Mouse (Mus musculus): ENCODE results near the gene Sytl1.

Sytl1 gene

DNA sequence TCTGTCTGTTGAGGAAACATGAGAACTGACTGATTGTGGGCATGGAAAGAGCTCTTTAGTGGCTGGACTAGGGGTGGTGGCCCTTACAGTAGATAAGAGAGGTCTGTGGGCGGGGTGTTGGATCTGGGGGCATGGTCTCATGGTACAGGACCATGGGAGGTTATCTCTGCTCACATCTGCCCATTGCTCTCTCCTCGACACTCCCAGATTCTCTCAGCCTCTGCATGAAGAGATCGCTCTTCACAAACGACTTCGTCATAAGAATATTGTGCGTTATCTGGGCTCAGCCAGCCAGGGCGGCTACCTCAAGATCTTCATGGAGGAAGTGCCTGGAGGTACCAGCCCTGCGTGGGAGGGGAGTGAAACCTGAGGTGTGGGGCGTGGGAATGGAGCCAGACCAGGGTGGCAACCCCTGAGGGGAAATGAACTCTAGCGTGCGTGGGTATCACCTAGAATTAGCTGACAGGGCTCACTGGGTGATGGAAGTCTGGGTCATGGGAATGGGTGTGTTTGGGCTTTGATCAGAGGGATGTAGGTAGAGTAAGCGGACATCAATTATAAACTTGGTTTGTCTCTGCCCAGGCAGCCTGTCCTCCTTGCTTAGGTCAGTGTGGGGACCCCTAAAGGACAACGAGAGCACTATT lies 15.0 kb downstream of the Sytl1 start:
- no peak for DNase-seq (ENCODE audit: extremely low spot score, low spot score)

DNA sequence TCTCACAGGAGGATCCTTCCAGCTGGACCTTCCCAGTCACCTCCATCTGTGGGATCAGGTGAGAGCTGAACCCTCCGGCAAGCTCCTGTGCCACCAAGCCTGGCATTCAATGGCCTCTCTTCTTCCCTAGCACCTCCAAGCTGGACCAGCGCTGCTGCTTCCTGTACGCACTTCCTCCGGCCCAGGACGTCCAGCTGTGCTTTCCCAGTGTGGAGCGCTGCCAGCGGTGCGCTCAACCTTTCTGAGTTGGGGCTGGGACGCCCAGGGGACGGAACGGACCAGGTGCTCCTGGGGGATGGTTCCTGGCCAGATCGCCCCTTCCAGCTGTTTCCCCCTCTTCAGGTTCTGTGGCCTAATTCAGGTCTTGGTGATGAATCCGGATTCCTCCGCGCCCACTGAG lies 15.8 kb downstream of the Sytl1 start:
- DNase-seq (ENCODE audit: extremely low spot score, low spot score), result no peak

- DNase-seq (ENCODE audit: extremely low spot score, low spot score), result no peak
These were observed 18.6 kb downstream of the Sytl1 start for GRCm38 (mm10) chr4:133244289-133244688.

DNA sequence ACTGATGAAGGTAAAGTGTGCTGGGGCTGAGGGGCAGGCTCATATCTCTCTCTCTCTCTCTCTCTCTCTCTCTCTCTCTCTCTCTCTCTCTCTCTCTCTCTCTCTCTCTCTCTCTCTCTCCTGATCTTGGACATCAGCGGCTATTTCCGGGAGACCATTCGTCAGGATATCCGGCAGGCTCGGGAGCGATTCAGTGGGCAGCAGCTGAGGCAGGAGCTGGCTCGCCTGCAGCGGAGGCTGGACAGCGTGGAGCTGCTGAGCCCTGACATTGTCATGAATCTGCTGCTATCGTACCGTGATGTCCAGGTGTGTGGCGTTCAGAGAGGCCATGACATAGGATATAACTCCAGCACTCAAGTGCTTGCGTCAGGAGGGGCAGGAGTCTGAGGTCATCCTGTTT lies 19.4 kb downstream of the Sytl1 start:
- no peak for DNase-seq (ENCODE audit: extremely low spot score, low spot score)

DNA sequence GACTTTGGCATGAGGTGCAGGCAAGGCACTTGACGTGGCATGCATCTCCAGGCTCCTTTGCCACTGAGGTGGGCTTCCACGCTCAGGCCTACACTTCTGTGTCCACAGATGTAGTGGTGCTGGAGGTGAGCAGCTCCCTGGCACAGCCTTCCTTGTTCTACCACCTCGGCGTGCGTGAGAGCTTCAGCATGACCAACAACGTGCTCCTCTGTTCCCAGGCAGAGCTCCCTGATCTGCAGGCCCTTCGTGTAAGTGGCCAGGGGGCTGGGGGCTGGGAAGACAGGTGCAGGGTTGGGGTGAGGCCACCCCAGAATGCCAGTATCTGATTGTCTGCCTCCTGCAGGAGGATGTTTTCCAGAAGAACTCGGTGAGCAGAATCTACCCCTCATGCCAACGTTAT lies 20.2 kb downstream of the Sytl1 start:
- no peak for DNase-seq (ENCODE audit: extremely low spot score, low spot score)

- DNase-seq (ENCODE audit: extremely low spot score, low spot score), result no peak
These were observed 21.0 kb downstream of the Sytl1 start for GRCm38 (mm10) chr4:133241910-133242309.

DNA sequence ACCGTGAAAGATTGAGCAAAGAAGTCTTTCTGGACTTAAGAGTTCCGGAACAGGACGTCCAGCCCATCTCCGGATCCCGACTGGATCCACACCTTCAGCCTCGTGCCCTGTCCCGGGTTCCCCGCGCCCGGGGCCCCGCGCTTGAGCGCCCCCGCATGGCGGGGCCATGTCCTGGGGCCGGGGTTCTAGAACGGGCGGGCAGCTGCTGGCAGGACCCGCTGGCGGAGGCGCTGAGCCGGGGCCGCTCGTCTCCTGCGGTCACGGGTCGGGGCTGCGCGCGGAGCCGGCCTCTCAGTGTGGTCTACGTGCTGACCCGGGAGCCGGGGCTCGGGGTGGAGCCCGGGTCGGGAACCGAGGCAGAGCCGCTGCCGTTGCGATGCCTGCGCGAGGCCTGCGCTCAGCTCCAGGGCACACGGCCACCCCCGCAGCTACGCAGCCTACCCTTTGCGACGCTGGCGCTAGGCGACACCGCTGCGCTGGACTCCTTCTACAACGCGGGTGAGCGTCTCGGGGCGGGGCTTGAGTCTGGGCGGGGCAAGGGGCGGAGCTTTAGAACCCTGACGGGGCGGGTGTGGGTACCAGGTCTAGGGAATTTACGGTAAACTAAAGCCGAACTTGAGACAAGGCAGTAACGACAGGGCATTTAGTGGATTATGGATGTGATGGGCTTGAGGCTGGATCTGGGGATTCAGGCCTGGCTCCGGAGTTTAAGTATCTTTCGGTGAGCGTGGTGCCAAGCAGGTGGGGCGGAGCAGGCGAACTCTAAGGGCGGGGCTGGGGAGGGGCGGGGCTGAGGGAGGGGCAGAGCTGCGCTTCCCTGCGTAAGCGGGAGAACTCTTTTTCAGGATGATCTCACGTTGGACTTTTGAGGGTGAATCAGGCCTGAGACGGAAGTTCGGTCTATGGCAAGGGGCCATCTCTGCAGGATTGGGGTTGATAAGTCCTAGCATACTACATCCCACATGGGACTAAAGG lies 21.7 kb downstream of the Sytl1 start:
- peak; percentile 96 for DNase-seq (ENCODE audit: extremely low spot score, low spot score)

DNA sequence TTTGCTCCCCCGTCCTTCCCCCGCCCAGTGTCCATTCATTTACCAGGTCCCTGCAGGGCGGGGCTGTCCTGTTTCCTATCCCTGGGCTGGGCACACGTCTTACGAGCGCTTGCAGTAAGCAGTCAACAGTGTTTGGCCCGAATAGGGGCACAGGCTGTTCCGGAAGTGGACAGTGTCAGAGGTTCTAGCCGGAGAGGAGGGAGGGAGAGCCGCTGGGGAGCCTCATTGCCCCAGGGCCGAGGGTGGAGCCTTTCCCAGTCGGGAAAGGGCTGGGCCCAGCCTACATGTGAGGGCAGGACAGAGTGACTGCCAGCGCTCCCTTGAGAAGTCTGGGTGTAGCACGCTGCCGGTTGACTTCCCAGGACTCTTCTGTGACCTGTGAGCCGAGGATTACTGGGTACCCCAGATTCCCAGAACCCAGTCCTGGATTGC lies 22.4 kb downstream of the Sytl1 start, which contains the start of gene Map3k6:
Gene Map3k6 (plus strand): TSS at position 329 of the 432 bp plus-strand sequence.
- DNase-seq (ENCODE audit: extremely low spot score, low spot score), result peak; percentile 48

GRCm38 (mm10) chr4:133237911-133238310 lies 25.0 kb downstream of the Sytl1 start:
- no peak for DNase-seq (ENCODE audit: extremely low spot score, low spot score)

DNA sequence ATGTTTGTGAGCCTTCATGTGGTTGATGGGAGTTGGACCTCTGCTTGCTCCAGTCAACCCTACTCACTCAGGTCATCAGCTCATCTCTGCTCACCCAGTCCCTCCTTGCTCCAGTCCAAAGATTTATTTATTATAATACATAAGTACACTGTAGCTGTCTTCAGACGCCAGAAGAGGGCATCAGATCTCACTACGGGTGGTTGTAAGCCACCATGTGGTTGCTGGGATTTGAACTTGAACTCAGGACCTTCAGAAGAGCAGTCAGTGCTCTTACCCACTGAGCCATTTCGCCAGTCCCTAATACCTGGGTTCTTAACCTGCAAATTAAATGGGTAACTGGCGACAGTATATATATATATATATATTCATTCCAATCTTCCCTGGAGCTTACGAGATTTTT lies 27.5 kb downstream of the Sytl1 start:
- no peak for DNase-seq (ENCODE audit: extremely low spot score, low spot score)

- no peak for DNase-seq (ENCODE audit: extremely low spot score, low spot score)
These were observed 28.1 kb downstream of the Sytl1 start for GRCm38 (mm10) chr4:133234771-133235170.

GRCm38 (mm10) chr4:133233285-133233976 lies 29.5 kb downstream of the Sytl1 start:
- no peak for DNase-seq (ENCODE audit: extremely low spot score, low spot score)

DNA sequence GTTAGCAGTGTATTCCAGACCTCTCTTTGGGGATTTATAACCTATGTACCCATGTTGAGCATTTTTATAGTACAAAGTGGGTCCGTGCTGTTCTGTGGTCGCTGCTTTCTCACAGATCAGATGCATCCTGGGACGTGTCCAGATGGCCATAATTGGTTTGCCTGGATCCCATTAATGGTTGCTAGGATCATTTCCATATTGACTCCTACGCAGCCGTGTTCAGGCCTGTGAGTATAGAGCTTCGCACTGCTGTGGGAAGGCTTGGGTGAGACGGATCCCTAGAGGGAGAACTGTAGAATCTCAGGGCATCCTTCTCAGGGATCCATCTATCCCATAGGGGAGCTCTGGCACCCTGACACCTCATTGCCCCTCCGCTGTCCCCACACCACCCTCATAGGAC lies 33.3 kb downstream of the Sytl1 start:
- no peak for DNase-seq (ENCODE audit: extremely low spot score, low spot score)

DNA sequence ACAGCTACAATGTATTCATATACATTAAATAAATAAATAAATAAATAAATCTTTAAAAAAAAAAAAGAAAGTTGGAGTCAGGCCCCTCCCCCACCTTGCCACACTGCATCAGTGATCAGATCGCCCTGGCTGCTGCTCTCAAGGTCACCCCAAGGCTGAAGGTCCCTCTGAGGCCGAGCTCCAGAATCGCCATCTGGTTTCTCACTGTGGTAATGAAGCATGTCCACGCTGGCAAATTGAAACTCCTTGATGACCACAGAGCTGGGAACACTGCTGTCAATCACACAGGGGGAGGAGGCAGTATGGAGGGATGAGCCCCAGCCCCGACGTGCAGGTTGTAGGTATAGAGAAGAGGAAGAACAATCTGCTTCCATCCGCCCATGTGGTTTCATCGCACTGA lies 35.3 kb downstream of the Sytl1 start:
- DNase-seq (ENCODE audit: extremely low spot score, low spot score), result no peak

- no peak for DNase-seq (ENCODE audit: extremely low spot score, low spot score)
These were observed 36.8 kb downstream of the Sytl1 start for GRCm38 (mm10) chr4:133226073-133226472.

DNA sequence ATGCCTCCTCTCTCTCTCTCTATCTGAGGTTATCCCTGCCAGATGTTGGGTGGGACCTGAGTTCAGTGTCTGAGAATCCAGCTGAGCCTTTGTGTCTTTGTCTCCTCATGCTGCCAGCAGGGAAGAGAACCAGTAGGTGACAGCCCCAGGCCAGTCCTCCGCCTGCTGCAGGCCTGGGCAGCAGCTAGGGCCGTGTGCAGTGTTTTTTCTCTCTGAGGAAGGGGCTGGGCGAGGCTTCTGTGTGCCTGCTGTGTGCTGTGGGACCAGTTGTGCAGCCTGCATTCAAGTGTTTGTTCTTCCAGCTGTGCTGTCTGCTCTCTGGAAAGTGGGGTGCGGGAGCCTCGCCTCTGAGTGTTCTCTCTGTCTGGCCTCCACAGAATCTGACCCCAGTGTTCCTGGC lies 39.0 kb downstream of the Sytl1 start:
- no peak for DNase-seq (ENCODE audit: extremely low spot score, low spot score)

- DNase-seq (ENCODE audit: extremely low spot score, low spot score), result no peak
These were observed 41.2 kb downstream of the Sytl1 start for GRCm38 (mm10) chr4:133221701-133222100.

DNA sequence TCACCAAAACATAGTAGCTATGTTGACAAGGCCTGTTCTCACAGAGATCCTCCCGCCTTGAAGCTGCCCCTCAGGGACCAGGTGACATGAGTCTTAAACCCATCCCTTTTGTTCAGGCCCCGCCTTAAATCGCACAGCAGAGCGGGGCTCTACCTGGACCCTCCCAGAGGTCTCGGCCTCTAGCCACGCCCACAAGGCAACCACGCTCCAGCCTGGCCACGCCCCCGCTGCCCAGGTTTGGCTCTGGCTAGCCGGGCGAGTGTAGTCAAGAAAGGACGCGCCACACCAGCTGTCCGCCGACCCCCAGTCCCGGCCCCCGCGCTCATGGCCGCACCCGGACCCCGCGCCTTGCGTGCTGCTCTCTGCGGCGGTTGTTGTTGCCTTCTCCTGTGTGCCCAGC lies 42.3 kb downstream of the Sytl1 start:
- no peak for DNase-seq (ENCODE audit: extremely low spot score, low spot score)

DNA sequence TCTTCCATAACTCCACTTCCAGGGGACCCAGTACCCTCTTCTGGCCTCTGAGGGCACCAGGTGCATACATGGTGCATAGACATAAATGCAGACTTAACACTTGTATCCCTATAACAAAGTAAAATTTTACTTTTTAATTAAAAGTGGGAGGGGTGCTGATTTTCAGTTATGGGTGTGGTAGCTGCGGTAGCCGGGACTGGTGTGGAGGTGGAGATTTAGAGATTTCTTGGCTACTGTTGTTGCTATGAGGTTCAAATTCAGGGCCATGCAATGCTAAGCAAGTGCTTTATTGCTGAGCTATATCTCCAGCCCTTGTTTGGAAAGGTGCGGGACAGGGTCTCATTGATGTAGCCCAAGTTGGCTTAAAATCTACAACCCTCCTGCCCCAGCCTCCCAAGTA lies 44.2 kb downstream of the Sytl1 start:
- DNase-seq (ENCODE audit: extremely low spot score, low spot score), result no peak

GRCm38 (mm10) chr4:133217641-133218040 lies 45.3 kb downstream of the Sytl1 start:
- peak; percentile 77 for DNase-seq (ENCODE audit: extremely low spot score, low spot score)

DNA sequence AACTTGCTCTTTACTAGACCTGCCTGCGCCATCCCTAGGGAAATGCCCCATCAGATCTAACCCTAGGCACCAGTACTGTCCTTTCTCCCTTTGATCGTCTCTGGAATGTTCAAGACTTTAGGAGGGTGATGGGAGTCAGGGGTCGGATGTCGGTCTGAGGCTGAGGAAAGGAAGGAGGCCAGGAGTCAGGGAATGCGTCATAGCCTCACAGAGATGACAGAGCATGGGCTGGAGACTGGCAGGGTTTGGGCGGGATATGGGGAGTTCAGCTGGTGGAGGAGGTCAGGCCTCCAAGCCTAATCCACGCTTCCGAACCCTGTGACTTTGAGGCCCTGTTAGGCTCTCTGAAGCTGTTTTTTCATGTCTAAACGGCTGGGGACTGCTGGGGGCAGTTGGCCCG lies 49.3 kb downstream of the Sytl1 start:
- DNase-seq (ENCODE audit: extremely low spot score, low spot score), result no peak

DNA sequence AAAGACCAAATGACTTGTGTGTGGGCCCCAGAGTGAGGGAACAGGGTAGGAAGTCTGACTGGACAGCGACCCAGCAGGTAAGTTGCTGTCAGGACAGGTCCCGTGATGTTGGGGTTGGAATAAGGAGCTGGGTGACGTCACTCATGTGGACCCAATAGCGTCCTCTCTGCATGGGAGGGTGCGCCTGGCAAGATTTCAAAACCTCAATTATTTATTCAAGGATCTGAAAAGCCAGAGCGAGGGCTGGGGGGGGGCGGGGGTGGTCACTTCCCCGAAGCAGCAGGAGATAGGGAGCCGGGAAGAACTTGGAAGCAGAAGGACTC lies 49.7 kb downstream of the Sytl1 start:
- DNase-seq (ENCODE audit: extremely low spot score, low spot score), result no peak

Data from neural tube, embryonic 10.5 days (tissue).